Mouse (Mus musculus): ENCODE measurements at regions not wholly inside any gene's neighbourhood (a gene's known extent, or its start where the extent isn't known, plus 50 kb on each side); places are given as distances from the start of the nearest gene placed in this dataset.

DNA sequence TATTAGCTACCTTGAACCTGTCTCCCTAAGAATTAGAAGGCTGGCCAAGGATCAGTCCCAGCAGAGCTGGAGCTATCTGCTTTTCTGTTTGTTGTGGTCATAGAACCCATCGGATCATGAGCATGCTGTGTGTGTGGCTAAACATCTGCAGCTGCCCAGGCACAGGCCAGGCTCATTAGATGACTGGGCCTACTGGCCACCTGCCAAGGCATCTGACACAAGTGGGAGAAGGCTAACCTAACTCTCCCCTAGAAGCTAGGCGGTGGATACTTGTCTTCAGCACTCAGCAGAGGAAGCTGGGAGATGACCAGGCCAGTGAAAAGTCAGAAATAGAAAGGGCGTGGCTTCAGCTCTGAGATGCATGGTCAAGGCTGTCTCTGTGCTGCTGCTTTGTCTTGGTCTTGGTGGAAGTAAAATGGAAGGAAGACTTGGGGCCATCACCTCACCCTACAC lies 177.1 kb downstream of the Rnf152 start:
- H3K27me3 ChIP-seq (replicated peaks; ENCODE audit: insufficient read depth, low read length), result no peaks in the 10 kb centered on the region
- no peaks in the 10 kb centered on the region for H3K9me3 ChIP-seq (ENCODE audit: low read length)
- ATAC-seq, result peak; percentile 89
- H3K27ac ChIP-seq (ENCODE audit: low read length), result no peak overlapping the region
- H3K4me3 ChIP-seq (ENCODE audit: low read depth, low read length), result no peak overlapping the region
- no peak overlapping the region for H3K4me2 ChIP-seq (replicated peaks; ENCODE audit: low read depth, low read length)
- peaks cover 5% of the 10 kb centered on the region; the same call in 1 of the 2 replicates for H3K4me1 ChIP-seq (ENCODE audit: insufficient read depth, low read depth, low read length)
- no peak for TF ChIP-seq CTCF (IDR thresholded peaks at IDR 0.05)
- TF ChIP-seq EP300 (IDR thresholded peaks at IDR 0.05), result no peak
- H3K36me3 ChIP-seq (ENCODE audit: insufficient read depth, low read length), result no peaks in the 10 kb centered on the region
- 10% methylated on average over 3 of the region's 3 CpGs for WGBS
- no peak overlapping the region for H3K9ac ChIP-seq (replicated peaks; ENCODE audit: low read depth)
- DNase-seq (ENCODE audit: low spot score), result peak; percentile 59

DNA sequence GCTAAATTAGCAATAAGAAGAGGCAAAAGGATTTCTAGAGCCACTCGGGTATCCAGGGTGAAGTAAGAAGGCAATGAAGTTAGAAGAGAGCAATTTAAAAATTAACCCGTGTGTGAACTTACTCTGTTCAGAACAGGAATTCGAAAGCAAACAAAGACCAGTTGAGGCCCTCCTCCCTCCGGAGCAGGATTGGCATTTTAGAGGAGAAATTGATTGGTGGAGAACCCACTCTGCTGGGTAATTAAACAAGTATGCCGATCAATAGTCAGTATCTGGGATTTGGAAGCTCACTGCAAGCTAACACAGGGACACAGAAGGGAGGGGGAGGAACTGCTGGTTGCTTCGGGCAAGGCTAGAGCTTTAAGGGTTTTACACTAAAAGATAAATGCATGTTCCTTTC lies 177.7 kb downstream of the Rnf152 start:
- no peak for TF ChIP-seq EP300 (IDR thresholded peaks at IDR 0.05)
- no peak for TF ChIP-seq CTCF (IDR thresholded peaks at IDR 0.05)
- H3K27me3 ChIP-seq (replicated peaks; ENCODE audit: insufficient read depth, low read length), result no peaks in the 10 kb centered on the region
- no peak overlapping the region; the same call in 1 of the 2 replicates for H3K27ac ChIP-seq (ENCODE audit: low read length)
- H3K4me2 ChIP-seq (replicated peaks; ENCODE audit: low read depth, low read length), result no peak overlapping the region
- no peak for DNase-seq (ENCODE audit: low spot score)
- H3K4me3 ChIP-seq (ENCODE audit: low read depth, low read length), result no peak overlapping the region
- ATAC-seq, result no peak
- H3K36me3 ChIP-seq (ENCODE audit: insufficient read depth, low read length), result no peaks in the 10 kb centered on the region
- 27% methylated on average over 6 of the region's 6 CpGs for WGBS
- H3K9me3 ChIP-seq (ENCODE audit: low read length), result no peaks in the 10 kb centered on the region
- no peak overlapping the region for H3K9ac ChIP-seq (replicated peaks; ENCODE audit: low read depth)
- H3K4me1 ChIP-seq (ENCODE audit: insufficient read depth, low read depth, low read length), result peaks cover 5% of the 10 kb centered on the region; the same call in 1 of the 2 replicates

DNA sequence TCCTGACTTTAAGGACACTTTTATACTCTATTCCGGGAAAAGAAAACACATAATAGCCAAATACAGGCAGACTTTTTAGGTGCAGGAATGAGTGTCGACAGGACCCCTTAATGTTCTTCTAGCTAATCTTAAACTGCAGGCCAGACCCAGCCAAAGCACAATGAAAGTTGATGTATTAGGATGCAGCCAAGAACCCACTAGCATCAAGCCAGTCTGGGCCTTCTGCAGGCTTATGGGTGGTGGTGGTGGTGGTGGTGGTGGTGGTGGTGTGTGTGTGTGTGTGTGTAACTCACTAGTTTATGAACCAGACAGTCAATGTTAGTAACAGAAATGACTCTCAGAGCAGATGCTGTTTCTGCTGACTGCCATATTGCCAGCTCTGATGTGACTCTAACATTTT lies 178.6 kb downstream of the Rnf152 start:
- Histone ChIP-seq H3K9me3 (ENCODE audit: low read length) (no peaks in the 10 kb centered on the region), H3K27ac (ENCODE audit: low read length) (no peak overlapping the region), H3K36me3 (ENCODE audit: insufficient read depth, low read length) (no peaks in the 10 kb centered on the region), H3K27me3 (replicated peaks; ENCODE audit: insufficient read depth, low read length) (no peaks in the 10 kb centered on the region), H3K4me3 (ENCODE audit: low read depth, low read length) (no peak overlapping the region), H3K9ac (replicated peaks; ENCODE audit: low read depth) (no peak overlapping the region), H3K4me2 (replicated peaks; ENCODE audit: low read depth, low read length) (no peak overlapping the region), H3K4me1 (ENCODE audit: insufficient read depth, low read depth, low read length) (peaks cover 5% of the 10 kb centered on the region; the same call in 1 of the 2 replicates)
- DNase-seq (ENCODE audit: low spot score), result no peak
- TF ChIP-seq CTCF (IDR thresholded peaks at IDR 0.05), result no peak
- no peak for TF ChIP-seq EP300 (IDR thresholded peaks at IDR 0.05)
- 67% methylated on average over 2 of the region's 2 CpGs for WGBS
- ATAC-seq, result no peak

DNA sequence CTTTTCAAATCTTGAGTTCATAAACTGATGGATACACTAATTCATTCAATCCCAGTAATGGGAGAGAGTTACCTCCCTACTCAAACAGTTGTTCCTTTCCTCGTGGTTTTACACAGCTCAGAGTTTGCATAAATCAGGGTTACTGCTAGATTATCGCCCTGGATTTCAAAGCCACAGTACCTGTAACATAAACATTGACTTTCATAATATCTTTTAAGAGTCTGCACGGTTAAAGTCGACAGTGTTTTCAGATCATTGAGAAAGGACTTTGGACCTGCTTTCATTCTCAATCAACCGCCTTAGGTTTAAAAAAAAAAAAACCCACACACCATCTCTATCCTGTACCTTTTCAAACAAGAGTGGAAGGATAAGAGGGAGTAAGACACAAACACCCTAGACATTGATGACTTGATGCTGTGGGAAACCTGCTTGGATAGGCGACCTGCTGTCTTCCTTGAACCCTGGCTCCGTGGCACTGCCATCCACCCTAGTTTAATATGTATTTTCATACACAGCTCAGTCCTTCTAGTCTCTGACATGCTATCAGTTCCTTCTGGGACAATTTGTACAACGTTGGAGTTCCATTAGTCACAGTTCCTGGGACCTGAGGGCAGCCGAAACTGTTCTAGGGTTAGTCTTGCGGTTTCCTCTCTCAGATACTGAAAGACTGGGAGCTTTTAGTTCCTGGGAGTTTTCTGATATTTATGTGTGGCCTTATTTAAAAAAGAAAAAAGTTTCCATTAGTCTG lies 179.3 kb downstream of the Rnf152 start:
- ATAC-seq (no peak; the same call in 1 of the 2 replicates), DNase-seq (ENCODE audit: low spot score) (no peak)
- WGBS, result 60% methylated on average over 10 of the region's 10 CpGs
- Histone ChIP-seq H3K4me2 (replicated peaks; ENCODE audit: low read depth, low read length) (no peak overlapping the region), H3K4me3 (ENCODE audit: low read depth, low read length) (no peak overlapping the region), H3K27me3 (replicated peaks; ENCODE audit: insufficient read depth, low read length) (no peaks in the 10 kb centered on the region), H3K9me3 (ENCODE audit: low read length) (no peaks in the 10 kb centered on the region), H3K4me1 (ENCODE audit: insufficient read depth, low read depth, low read length) (peaks cover 5% of the 10 kb centered on the region; the same call in 1 of the 2 replicates), H3K27ac (ENCODE audit: low read length) (no peak overlapping the region), H3K36me3 (ENCODE audit: insufficient read depth, low read length) (no peaks in the 10 kb centered on the region), H3K9ac (replicated peaks; ENCODE audit: low read depth) (no peak overlapping the region)
- TF ChIP-seq EP300 (IDR thresholded peaks at IDR 0.05) (no peak), CTCF (IDR thresholded peaks at IDR 0.05) (no peak)

DNA sequence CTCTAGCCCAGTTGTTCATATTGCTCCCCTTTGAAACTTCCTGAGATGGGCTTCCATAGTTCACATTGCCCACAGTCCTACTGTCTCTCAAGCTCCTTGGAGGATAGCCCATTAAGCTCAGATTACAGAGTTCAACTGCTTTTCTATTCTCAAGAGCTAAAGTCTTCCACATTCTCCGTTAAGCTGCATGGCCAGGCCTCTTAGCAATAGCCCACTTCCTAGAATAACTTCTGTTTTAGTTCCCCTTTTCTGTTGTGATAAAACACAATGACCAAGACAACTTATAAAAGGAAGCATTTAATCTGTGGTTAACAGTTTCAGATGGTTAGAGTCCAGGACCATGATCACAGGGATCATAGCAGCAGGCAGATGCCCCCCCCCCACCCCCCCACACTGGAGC lies 185.5 kb downstream of the Rnf152 start:
- no peak overlapping the region for H3K4me2 ChIP-seq (replicated peaks; ENCODE audit: low read depth, low read length)
- H3K36me3 ChIP-seq (ENCODE audit: insufficient read depth, low read length), result no peaks in the 10 kb centered on the region
- no peak for ATAC-seq
- WGBS, result 86% methylated on average over 1 of the region's 1 CpGs
- no peak overlapping the region for H3K27ac ChIP-seq (ENCODE audit: low read length)
- TF ChIP-seq EP300 (IDR thresholded peaks at IDR 0.05) (no peak), CTCF (IDR thresholded peaks at IDR 0.05) (no peak)
- H3K9me3 ChIP-seq (ENCODE audit: low read length), result no peaks in the 10 kb centered on the region
- no peaks in the 10 kb centered on the region for H3K27me3 ChIP-seq (replicated peaks; ENCODE audit: insufficient read depth, low read length)
- no peak for DNase-seq (ENCODE audit: low spot score)
- H3K9ac ChIP-seq (replicated peaks; ENCODE audit: low read depth), result no peak overlapping the region
- no peak overlapping the region for H3K4me3 ChIP-seq (ENCODE audit: low read depth, low read length)
- H3K4me1 ChIP-seq (ENCODE audit: insufficient read depth, low read depth, low read length), result 0 out of 2 replicates have a peak, but pooled peaks cover 4% of the 10 kb centered on the region

DNA sequence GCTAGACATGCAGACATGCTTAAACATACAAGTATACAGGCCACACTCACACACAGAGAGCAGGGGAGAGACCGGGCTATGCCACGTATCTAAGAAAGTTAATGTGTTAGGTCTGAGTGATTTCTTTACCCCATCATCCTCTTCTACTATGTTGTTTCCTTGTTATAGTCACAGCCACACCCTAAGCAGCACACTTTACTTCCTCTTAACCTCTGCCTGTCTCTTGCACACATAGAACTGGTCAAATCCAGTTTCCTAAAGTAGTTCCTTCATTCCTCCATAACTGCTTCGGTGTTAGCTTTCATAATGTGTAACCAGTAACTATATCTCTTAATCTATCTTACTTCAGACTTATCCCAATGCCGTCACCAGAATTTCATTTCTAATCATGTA lies 186.4 kb downstream of the Rnf152 start:
- no peak overlapping the region for H3K9ac ChIP-seq (replicated peaks; ENCODE audit: low read depth)
- no peaks in the 10 kb centered on the region for H3K36me3 ChIP-seq (ENCODE audit: insufficient read depth, low read length)
- WGBS, result 79% methylated on average over 4 of the region's 4 CpGs
- no peak for ATAC-seq
- no peak overlapping the region for H3K4me2 ChIP-seq (replicated peaks; ENCODE audit: low read depth, low read length)
- DNase-seq (ENCODE audit: low spot score), result peak; percentile 49
- TF ChIP-seq CTCF (IDR thresholded peaks at IDR 0.05) (no peak), EP300 (IDR thresholded peaks at IDR 0.05) (no peak)
- H3K9me3 ChIP-seq (ENCODE audit: low read length), result no peaks in the 10 kb centered on the region
- 0 out of 2 replicates have a peak, but pooled peaks cover 4% of the 10 kb centered on the region for H3K4me1 ChIP-seq (ENCODE audit: insufficient read depth, low read depth, low read length)
- H3K27me3 ChIP-seq (replicated peaks; ENCODE audit: insufficient read depth, low read length), result no peaks in the 10 kb centered on the region
- no peak overlapping the region for H3K27ac ChIP-seq (ENCODE audit: low read length)
- no peak overlapping the region for H3K4me3 ChIP-seq (ENCODE audit: low read depth, low read length)
